Mouse (Mus musculus) erythroblast, embryonic 14.5 days (primary cell): Measurements from ENCODE around the gene Mpz.

Source experiments
- GATA1 ChIP-seq: IDR thresholded peaks from 2 replicates; pipeline ENCODE4 v1.6.1; 2012; ENCODE audit warnings: low read length, inconsistent platforms, mixed read lengths
- TAL1 ChIP-seq: IDR thresholded peaks from 3 replicates; pipeline ENCODE4 v1.6.1; 2012; ENCODE audit warnings: low read length, inconsistent platforms, mixed read lengths

DNA sequence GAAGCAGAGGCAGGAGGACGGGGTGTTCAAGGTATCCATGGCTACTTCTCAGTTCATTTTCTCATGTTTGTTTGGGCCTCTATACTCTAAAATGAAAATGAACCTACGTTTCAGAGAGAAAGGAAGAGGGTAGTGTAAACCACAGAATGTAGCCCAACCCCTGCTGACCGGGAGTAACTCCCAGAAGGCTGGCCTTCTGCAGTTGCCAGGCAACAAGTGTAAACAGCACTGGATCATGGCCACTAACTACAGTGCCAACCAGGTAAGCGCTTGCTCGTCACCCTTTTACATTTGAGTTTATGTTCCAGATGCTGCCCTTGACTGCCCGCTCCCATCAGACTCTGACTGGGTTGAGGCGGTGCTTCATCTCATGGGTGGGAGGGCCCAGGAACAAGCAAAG, 27.6 kb upstream of the Mpz start:
- TF ChIP-seq GATA1 (no peak), TAL1 (no peak)
